Mouse (Mus musculus) spleen, adult 2 months (tissue): ENCODE data around the gene Gatad2a.

ENCODE experiments used
- CTCF ChIP-seq: fragments of 200-500 bp; IDR thresholded peaks from 2 replicates; pipeline ENCODE4 v1.5.1; 2011; ENCODE audit warnings: mild to moderate bottlenecking, inconsistent platforms; ENCODE audit not compliant: insufficient read depth, insufficient read length, insufficient replicate concordance; ENCODE audit errors: extremely low read depth
- POLR2A ChIP-seq: fragments of 200-500 bp; IDR thresholded peaks from 2 replicates; pipeline ENCODE4 v1.6.1; 2011; ENCODE audit warnings: low read depth, low read length, inconsistent platforms

DNA sequence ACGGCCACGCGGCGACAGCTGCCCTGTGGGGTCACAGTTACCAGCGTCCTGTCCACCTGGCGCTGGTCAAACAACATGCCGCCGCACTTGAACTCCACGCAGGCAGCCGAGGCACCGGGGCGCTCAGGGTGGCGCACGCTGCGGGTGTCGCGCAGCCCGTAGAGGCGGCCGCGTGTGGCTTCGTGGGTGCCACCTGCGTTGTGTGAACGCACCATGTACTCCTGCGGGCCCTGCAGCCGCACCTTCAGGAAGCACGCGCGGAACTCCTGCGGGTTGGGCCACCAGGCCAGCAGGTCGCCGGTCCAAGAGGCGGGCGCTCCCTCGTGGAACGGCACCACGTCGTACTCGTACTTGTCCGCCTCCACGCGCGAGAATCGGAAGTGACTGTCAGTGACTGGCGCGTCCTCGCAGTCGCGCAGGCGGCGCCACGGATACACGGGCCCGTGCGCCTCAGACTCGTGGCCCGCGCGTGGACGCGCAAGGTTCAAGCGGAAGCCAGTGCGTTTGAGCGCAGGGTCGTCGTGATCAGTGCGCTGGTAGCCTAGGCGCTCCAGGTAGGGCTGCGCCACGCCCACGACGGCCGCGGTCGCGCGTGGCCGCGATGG, 114.8 kb downstream of the Gatad2a start:
- TF ChIP-seq POLR2A (no peak), CTCF (no peak)
